Mouse (Mus musculus) MEL (cell line): Measurements from ENCODE around the gene Prr19. TPM values are rescaled to one million over a fixed set of nuclear protein-coding genes. Genes with fewer than 3 reads are reported as not detected.

Experiments
- DNase-seq: peaks from one replicate; pipeline ENCODE4 v3.0.0; 2011; ENCODE audit warnings: low read depth, low spot score
- H3K27ac ChIP-seq: 2 replicates; pipeline ENCODE4 v1.5.1; 2012; ENCODE audit warnings: low read depth, mild to moderate bottlenecking, control low read depth, low read length, moderate library complexity; ENCODE audit not compliant: control insufficient read depth
- H3K27me3 ChIP-seq, 2 experiments: fragments of 150-350 bp in 1 of 2; sonication (generic) in 1 of 2; 2 replicates each; pipeline ENCODE4 v1.6.1; 2012; ENCODE audit warnings: low read length in 2 of 2, mild to moderate bottlenecking in 2 of 2, improper control_type of control experiment in 1 of 2, moderate library complexity in 1 of 2; ENCODE audit not compliant: insufficient read depth in 2 of 2, control insufficient read depth in 1 of 2
- H3K36me3 ChIP-seq, 2 experiments: 2 replicates each; pipeline ENCODE4 v1.6.1; 2012 to 2014; ENCODE audit warnings: low read length in 2 of 2, improper control_type of control experiment in 1 of 2, inconsistent platforms in 1 of 2, mild to moderate bottlenecking in 1 of 2; ENCODE audit not compliant: insufficient read depth in 2 of 2, control insufficient read depth in 1 of 2
- H3K4me1 ChIP-seq, 2 experiments: fragments of 150-350 bp in 1 of 2; sonication (generic) in 1 of 2; 2 replicates each; pipeline ENCODE4 v1.6.1; 2012; ENCODE audit warnings: low read length in 2 of 2, improper control_type of control experiment in 1 of 2, mild to moderate bottlenecking in 1 of 2; ENCODE audit not compliant: insufficient read depth in 2 of 2, control insufficient read depth in 1 of 2
- H3K4me3 ChIP-seq, 2 experiments: fragments of 150-350 bp in 1 of 2; sonication (generic) in 1 of 2; 2 replicates each; pipeline ENCODE4 v1.5.1; 2012; ENCODE audit warnings: low read depth in 2 of 2, low read length in 2 of 2, mild to moderate bottlenecking in 2 of 2, moderate library complexity in 2 of 2, control low read depth in 1 of 2, improper control_type of control experiment in 1 of 2; ENCODE audit not compliant: control insufficient read depth in 1 of 2, insufficient read depth in 1 of 2
- H3K79me2 ChIP-seq: 2 replicates; pipeline ENCODE4 v1.6.1; 2012; ENCODE audit warnings: mild to moderate bottlenecking, low read length, moderate library complexity; ENCODE audit not compliant: control insufficient read depth, poor library complexity, insufficient read depth
- H3K9ac ChIP-seq: 2 replicates; pipeline ENCODE4 v1.6.1; 2012; ENCODE audit warnings: low read depth, mild to moderate bottlenecking, control low read depth, low read length, moderate library complexity; ENCODE audit not compliant: control insufficient read depth, poor library complexity, severe bottlenecking
- H3K9me3 ChIP-seq: fragments of 150-350 bp; sonication (generic); replicated peaks from 2 replicates; pipeline ENCODE4 v1.6.1; 2012; ENCODE audit warnings: mild to moderate bottlenecking, low read length, improper control_type of control experiment, moderate library complexity; ENCODE audit not compliant: insufficient read depth
- BHLHE40 ChIP-seq: IDR thresholded peaks from 2 replicates; pipeline ENCODE4 v1.6.1; 2012; ENCODE audit warnings: low read depth, mild to moderate bottlenecking, inconsistent platforms, low read length, improper control_type of control experiment, borderline replicate concordance
- CHD1 ChIP-seq: IDR thresholded peaks from 2 replicates; pipeline ENCODE4 v1.6.1; 2012; ENCODE audit warnings: low read depth, mild to moderate bottlenecking, inconsistent platforms, low read length, improper control_type of control experiment
- CHD2 ChIP-seq: IDR thresholded peaks from 2 replicates; pipeline ENCODE4 v1.6.1; 2011; ENCODE audit warnings: low read length, improper control_type of control experiment
- CTCF ChIP-seq, 3 experiments: IDR thresholded peaks in 2 of 3; conservative IDR thresholded peaks in 1 of 3; 2 replicates each; pipeline ENCODE4 v1.5.1; 2011 to 2012; ENCODE audit warnings: low read length in 3 of 3, low read depth in 2 of 3, mild to moderate bottlenecking in 2 of 3, improper control_type of control experiment in 1 of 3, inconsistent platforms in 1 of 3, mixed read lengths in 1 of 3, moderate library complexity in 1 of 3; ENCODE audit not compliant: control insufficient read depth in 1 of 3, insufficient read depth in 1 of 3, poor library complexity in 1 of 3, severe bottlenecking in 1 of 3
- E2F4 ChIP-seq: IDR thresholded peaks from 2 replicates; pipeline ENCODE4 v1.6.1; 2011; ENCODE audit warnings: low read depth, low read length, improper control_type of control experiment, borderline replicate concordance
- EP300 ChIP-seq, 2 experiments: IDR thresholded peaks; 2 replicates each; pipeline ENCODE4 v1.6.1; 2011; ENCODE audit warnings: improper control_type of control experiment in 2 of 2, low read length in 2 of 2, low read depth in 1 of 2, mild to moderate bottlenecking in 1 of 2
- ETS1 ChIP-seq: IDR thresholded peaks from 2 replicates; pipeline ENCODE4 v1.6.1; 2012; ENCODE audit warnings: low read depth, mild to moderate bottlenecking, inconsistent platforms, low read length, improper control_type of control experiment, moderate library complexity
- GABPA ChIP-seq: IDR thresholded peaks from 2 replicates; pipeline ENCODE4 v1.6.1; 2012; ENCODE audit warnings: low read depth, mild to moderate bottlenecking, inconsistent platforms, low read length, improper control_type of control experiment, moderate library complexity
- MAFK ChIP-seq: IDR thresholded peaks from 2 replicates; pipeline ENCODE4 v1.6.1; 2011; ENCODE audit warnings: low read depth, mild to moderate bottlenecking, low read length, improper control_type of control experiment, borderline replicate concordance
- MAX ChIP-seq: IDR thresholded peaks from 2 replicates; pipeline ENCODE4 v1.6.1; 2011; ENCODE audit warnings: low read length, improper control_type of control experiment
- MAZ ChIP-seq: IDR thresholded peaks from 2 replicates; pipeline ENCODE4 v1.6.1; 2012; ENCODE audit warnings: low read depth, mild to moderate bottlenecking, inconsistent platforms, low read length, improper control_type of control experiment
- MEF2A ChIP-seq: IDR thresholded peaks from 2 replicates; pipeline ENCODE4 v1.6.1; 2014; ENCODE audit warnings: low read depth, mild to moderate bottlenecking, inconsistent platforms, low read length, improper control_type of control experiment; ENCODE audit not compliant: poor library complexity, insufficient replicate concordance, severe bottlenecking; ENCODE audit errors: extremely low read depth
- MXI1 ChIP-seq: IDR thresholded peaks from 2 replicates; pipeline ENCODE4 v1.6.1; 2011; ENCODE audit warnings: mild to moderate bottlenecking, low read depth, low read length, improper control_type of control experiment
- NELFE ChIP-seq: IDR thresholded peaks from 2 replicates; pipeline ENCODE4 v1.6.1; 2011; ENCODE audit warnings: low read depth, low read length, improper control_type of control experiment
- NRF1 ChIP-seq: IDR thresholded peaks from 2 replicates; pipeline ENCODE4 v1.6.1; 2014; ENCODE audit warnings: low read depth, mild to moderate bottlenecking, inconsistent platforms, low read length, improper control_type of control experiment, moderate library complexity; ENCODE audit not compliant: poor library complexity, insufficient read depth, severe bottlenecking
- POLR2A ChIP-seq, 2 experiments: IDR thresholded peaks; 2 replicates each; pipeline ENCODE4 v1.6.1; 2011 to 2012; ENCODE audit warnings: low read length in 2 of 2, mild to moderate bottlenecking in 2 of 2, control low read depth in 1 of 2, improper control_type of control experiment in 1 of 2, low read depth in 1 of 2, moderate library complexity in 1 of 2; ENCODE audit not compliant: control insufficient read depth in 1 of 2, insufficient read depth in 1 of 2, poor library complexity in 1 of 2
- POLR2AphosphoS2 ChIP-seq: IDR thresholded peaks from 2 replicates; pipeline ENCODE4 v1.6.1; 2011; ENCODE audit warnings: low read length, improper control_type of control experiment
- POLR2AphosphoS5 ChIP-seq: IDR thresholded peaks from 2 replicates; pipeline ENCODE4 v1.6.1; 2012; ENCODE audit warnings: low read depth, borderline replicate concordance, mild to moderate bottlenecking, inconsistent platforms, low read length, moderate library complexity, mixed read lengths
- RCOR1 ChIP-seq: IDR thresholded peaks from 2 replicates; pipeline ENCODE4 v1.6.1; 2012; ENCODE audit warnings: low read depth, mild to moderate bottlenecking, inconsistent platforms, low read length, improper control_type of control experiment
- SIN3A ChIP-seq: IDR thresholded peaks from 2 replicates; pipeline ENCODE4 v1.6.1; 2012; ENCODE audit warnings: low read length, improper control_type of control experiment, inconsistent platforms
- TAL1 ChIP-seq: IDR thresholded peaks from 2 replicates; pipeline ENCODE4 v1.6.1; 2012; ENCODE audit warnings: mild to moderate bottlenecking, inconsistent platforms, low read length, moderate library complexity, mixed read lengths
- TBP ChIP-seq: IDR thresholded peaks from 2 replicates; pipeline ENCODE4 v1.8.0; 2011; ENCODE audit warnings: low read depth, low read length, improper control_type of control experiment
- TCF12 ChIP-seq: IDR thresholded peaks from 2 replicates; pipeline ENCODE4 v1.6.1; 2014; ENCODE audit warnings: low read depth, mild to moderate bottlenecking, inconsistent platforms, low read length, improper control_type of control experiment, moderate library complexity
- UBTF ChIP-seq: IDR thresholded peaks from 2 replicates; pipeline ENCODE4 v1.6.1; 2012; ENCODE audit warnings: low read depth, mild to moderate bottlenecking, inconsistent platforms, low read length, improper control_type of control experiment, moderate library complexity, borderline replicate concordance; ENCODE audit not compliant: insufficient read depth
- USF1 ChIP-seq: IDR thresholded peaks from 2 replicates; pipeline ENCODE4 v1.6.1; 2014; ENCODE audit warnings: low read depth, mild to moderate bottlenecking, inconsistent platforms, low read length, improper control_type of control experiment, moderate library complexity
- ZC3H11A ChIP-seq: IDR thresholded peaks from 2 replicates; pipeline ENCODE4 v1.6.1; 2012; ENCODE audit warnings: low read depth, mild to moderate bottlenecking, inconsistent platforms, low read length, improper control_type of control experiment
- ZNF384 ChIP-seq: IDR thresholded peaks from 2 replicates; pipeline ENCODE4 v1.6.1; 2012; ENCODE audit warnings: low read depth, mild to moderate bottlenecking, inconsistent platforms, low read length, improper control_type of control experiment
- polyA plus RNA-seq, 2 experiments: library from polyadenylated mRNA; stranded (reverse) in 1 of 2; unstranded in 1 of 2; fragments of >175 nt in 1 of 2; fragments of >200 nt in 1 of 2; gene quantifications; 2 replicates each; pipeline versions ENCODE4 v1.2.1 to v1.2.4; 2012; ENCODE audit warnings: low replicate concordance in 2 of 2, low read depth in 1 of 2; ENCODE audit not compliant: insufficient read length in 2 of 2, insufficient read depth in 1 of 2, missing spikeins in 1 of 2
- total RNA-seq: library from RNA; depleted of rRNA; stranded (reverse); fragments of 300-350 nt; gene quantifications from 2 replicates; pipeline ENCODE4 v1.2.3, GENCODE M21; 2012

Gene Prr19
- total and polyA plus RNA-seq, 3 experiments: 0.11 TPM; not detected in 2

GRCm38 (mm10) chr7:25293191-25293739 is 7.9 kb upstream of the Prr19 start:
- Histone ChIP-seq H3K4me3 (no peak overlapping the region), H3K79me2 (peaks cover 5% of the 10 kb centered on the region; the same call in 1 of the 2 replicates), H3K27ac (no peak overlapping the region), H3K27me3 (no peaks in the 10 kb centered on the region), H3K9me3 (no peaks in the 10 kb centered on the region), H3K9ac (no peak overlapping the region), H3K4me1 (peaks cover 3 to 16% of the 10 kb centered on the region in 2 experiments), H3K36me3 (peaks cover 12 to 15% of the 10 kb centered on the region in 2 experiments)
- TF ChIP-seq POLR2AphosphoS5: no peak
- no peak for DNase-seq

DNA sequence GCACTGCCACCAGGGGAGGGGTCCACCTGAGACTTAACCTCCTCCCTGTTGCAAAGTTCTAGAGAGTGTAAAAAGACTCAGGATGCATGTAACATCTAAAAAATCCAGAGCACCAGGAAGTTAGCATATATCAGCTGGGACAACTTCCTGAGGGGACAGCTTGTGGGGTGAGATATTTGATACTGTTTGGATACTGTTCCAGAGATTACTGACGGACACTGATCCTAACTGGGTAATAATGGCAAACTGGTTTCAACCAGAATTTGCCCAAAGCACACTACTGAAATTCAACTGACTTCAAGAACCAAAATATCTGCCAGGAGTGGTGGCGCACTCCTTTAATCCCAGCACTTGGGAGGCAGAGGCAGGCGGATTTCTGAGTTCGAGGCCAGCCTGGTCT is 6.7 kb upstream of the Prr19 start:
- no peak overlapping the region for H3K9ac ChIP-seq
- H3K9me3 ChIP-seq: no peaks in the 10 kb centered on the region
- H3K4me1 ChIP-seq: peaks cover 3 to 21% of the 10 kb centered on the region in 2 experiments
- DNase-seq: no peak
- H3K4me3 ChIP-seq: no peak overlapping the region
- no peaks in the 10 kb centered on the region for H3K27me3 ChIP-seq
- TF ChIP-seq CTCF (IDR thresholded peaks at IDR 0.05 in 2 of 3, conservative IDR thresholded peaks at IDR 0.05 in 1 of 3; ENCODE audit: control insufficient read depth in 1 of 3, insufficient read depth in 1 of 3, low read depth in 2 of 3, low read length in 3 of 3, poor library complexity in 1 of 3, severe bottlenecking in 1 of 3) (no peak), UBTF (no peak), EP300 (IDR thresholded peaks at IDR 0.05; ENCODE audit: low read depth in 1 of 2, low read length in 2 of 2) (peak in 1 of 2 experiments; percentile 59; a peak in 1 of 4 replicates), MAX (no peak), ZNF384 (no peak), POLR2A (IDR thresholded peaks at IDR 0.05; ENCODE audit: control insufficient read depth in 1 of 2, insufficient read depth in 1 of 2, low read depth in 1 of 2, low read length in 2 of 2, poor library complexity in 1 of 2) (no peak), GABPA (no peak), TAL1 (0 out of 2 replicates have a peak, but pooled peaks have one; percentile 9), NELFE (no peak), MEF2A (no peak), USF1 (no peak), E2F4 (no peak), MXI1 (no peak), POLR2AphosphoS2 (peak; percentile 60; the same call in 1 of the 2 replicates), TCF12 (peak; percentile 21; the same call in 1 of the 2 replicates), ZC3H11A (no peak), RCOR1 (no peak), TBP (no peak), MAZ (no peak), BHLHE40 (no peak), CHD1 (no peak), NRF1 (no peak), CHD2 (no peak), SIN3A (no peak), MAFK (no peak), ETS1 (0 out of 2 replicates have a peak, but pooled peaks have one; percentile 14)
- TF ChIP-seq, all 39 proteins: peak for 5
- no peak overlapping the region for H3K27ac ChIP-seq
- peaks cover 5% of the 10 kb centered on the region; the same call in 1 of the 2 replicates for H3K79me2 ChIP-seq
- H3K36me3 ChIP-seq: peaks cover 8 to 15% of the 10 kb centered on the region in 2 experiments
